Mouse (Mus musculus) thymus, adult 2 months (tissue): ENCODE results near the gene Ddx20.

Source experiments
- CTCF ChIP-seq: fragments of 200-500 bp; IDR thresholded peaks from 2 replicates; pipeline ENCODE4 v1.5.1; 2012; ENCODE audit warnings: mild to moderate bottlenecking, control low read depth, low read length, moderate library complexity, borderline replicate concordance; ENCODE audit not compliant: control insufficient read depth, poor library complexity, insufficient read depth; ENCODE audit errors: extremely low read depth
- POLR2A ChIP-seq: fragments of 200-500 bp; IDR thresholded peaks from 2 replicates; pipeline ENCODE4 v1.6.1; 2012; ENCODE audit warnings: mild to moderate bottlenecking, low read length, control low read depth, moderate library complexity; ENCODE audit not compliant: control insufficient read depth, poor library complexity, insufficient read depth; ENCODE audit errors: extremely low read depth

GRCm38 (mm10) chr3:105665105-105665765, 22.1 kb downstream of the Ddx20 start:
- TF ChIP-seq CTCF (no peak), POLR2A (no peak)
